Mouse (Mus musculus) MEL (cell line): ENCODE measurements around the gene Sept12. TPM values are rescaled to one million over a fixed set of nuclear protein-coding genes. Genes with fewer than 3 reads are reported as not detected.
A peak's percentile ranks its signal among the peaks of the same experiment; 100 is the strongest.

ENCODE experiments used
- DNase-seq: peaks from one replicate; pipeline ENCODE4 v3.0.0; 2011; ENCODE audit warnings: low read depth, low spot score
- H3K27ac ChIP-seq: 2 replicates; pipeline ENCODE4 v1.5.1; 2012; ENCODE audit warnings: low read depth, mild to moderate bottlenecking, control low read depth, low read length, moderate library complexity; ENCODE audit not compliant: control insufficient read depth
- H3K27me3 ChIP-seq, 2 experiments: fragments of 150-350 bp in 1 of 2; sonication (generic) in 1 of 2; 2 replicates each; pipeline ENCODE4 v1.6.1; 2012; ENCODE audit warnings: low read length in 2 of 2, mild to moderate bottlenecking in 2 of 2, improper control_type of control experiment in 1 of 2, moderate library complexity in 1 of 2; ENCODE audit not compliant: insufficient read depth in 2 of 2, control insufficient read depth in 1 of 2
- H3K36me3 ChIP-seq, 2 experiments: 2 replicates each; pipeline ENCODE4 v1.6.1; 2012 to 2014; ENCODE audit warnings: low read length in 2 of 2, improper control_type of control experiment in 1 of 2, inconsistent platforms in 1 of 2, mild to moderate bottlenecking in 1 of 2; ENCODE audit not compliant: insufficient read depth in 2 of 2, control insufficient read depth in 1 of 2
- H3K4me1 ChIP-seq, 2 experiments: fragments of 150-350 bp in 1 of 2; sonication (generic) in 1 of 2; 2 replicates each; pipeline ENCODE4 v1.6.1; 2012; ENCODE audit warnings: low read length in 2 of 2, improper control_type of control experiment in 1 of 2, mild to moderate bottlenecking in 1 of 2; ENCODE audit not compliant: insufficient read depth in 2 of 2, control insufficient read depth in 1 of 2
- H3K4me3 ChIP-seq, 2 experiments: fragments of 150-350 bp in 1 of 2; sonication (generic) in 1 of 2; 2 replicates each; pipeline ENCODE4 v1.5.1; 2012; ENCODE audit warnings: low read depth in 2 of 2, low read length in 2 of 2, mild to moderate bottlenecking in 2 of 2, moderate library complexity in 2 of 2, control low read depth in 1 of 2, improper control_type of control experiment in 1 of 2; ENCODE audit not compliant: control insufficient read depth in 1 of 2, insufficient read depth in 1 of 2
- H3K79me2 ChIP-seq: 2 replicates; pipeline ENCODE4 v1.6.1; 2012; ENCODE audit warnings: mild to moderate bottlenecking, low read length, moderate library complexity; ENCODE audit not compliant: control insufficient read depth, poor library complexity, insufficient read depth
- H3K9ac ChIP-seq: 2 replicates; pipeline ENCODE4 v1.6.1; 2012; ENCODE audit warnings: low read depth, mild to moderate bottlenecking, control low read depth, low read length, moderate library complexity; ENCODE audit not compliant: control insufficient read depth, poor library complexity, severe bottlenecking
- H3K9me3 ChIP-seq: fragments of 150-350 bp; sonication (generic); replicated peaks from 2 replicates; pipeline ENCODE4 v1.6.1; 2012; ENCODE audit warnings: mild to moderate bottlenecking, low read length, improper control_type of control experiment, moderate library complexity; ENCODE audit not compliant: insufficient read depth
- BHLHE40 ChIP-seq: IDR thresholded peaks from 2 replicates; pipeline ENCODE4 v1.6.1; 2012; ENCODE audit warnings: low read depth, mild to moderate bottlenecking, inconsistent platforms, low read length, improper control_type of control experiment, borderline replicate concordance
- CHD2 ChIP-seq: IDR thresholded peaks from 2 replicates; pipeline ENCODE4 v1.6.1; 2011; ENCODE audit warnings: low read length, improper control_type of control experiment
- CTCF ChIP-seq, 3 experiments: IDR thresholded peaks in 2 of 3; conservative IDR thresholded peaks in 1 of 3; 2 replicates each; pipeline ENCODE4 v1.5.1; 2011 to 2012; ENCODE audit warnings: low read length in 3 of 3, low read depth in 2 of 3, mild to moderate bottlenecking in 2 of 3, improper control_type of control experiment in 1 of 3, inconsistent platforms in 1 of 3, mixed read lengths in 1 of 3, moderate library complexity in 1 of 3; ENCODE audit not compliant: control insufficient read depth in 1 of 3, insufficient read depth in 1 of 3, poor library complexity in 1 of 3, severe bottlenecking in 1 of 3
- ELF1 ChIP-seq: IDR thresholded peaks from 2 replicates; pipeline ENCODE4 v1.6.1; 2014; ENCODE audit warnings: low read depth, mild to moderate bottlenecking, inconsistent platforms, low read length, improper control_type of control experiment, moderate library complexity
- EP300 ChIP-seq, 2 experiments: IDR thresholded peaks; 2 replicates each; pipeline ENCODE4 v1.6.1; 2011; ENCODE audit warnings: improper control_type of control experiment in 2 of 2, low read length in 2 of 2, low read depth in 1 of 2, mild to moderate bottlenecking in 1 of 2
- GABPA ChIP-seq: IDR thresholded peaks from 2 replicates; pipeline ENCODE4 v1.6.1; 2012; ENCODE audit warnings: low read depth, mild to moderate bottlenecking, inconsistent platforms, low read length, improper control_type of control experiment, moderate library complexity
- GATA1 ChIP-seq: IDR thresholded peaks from 2 replicates; pipeline ENCODE4 v1.6.1; 2011; ENCODE audit warnings: low read depth, low read length, improper control_type of control experiment
- JUND ChIP-seq: IDR thresholded peaks from 2 replicates; pipeline ENCODE4 v1.6.1; 2011; ENCODE audit warnings: low read depth, mild to moderate bottlenecking, improper control_type of control experiment, low read length
- KAT2A ChIP-seq: conservative IDR thresholded peaks from 2 replicates; pipeline ENCODE4 v1.6.1; 2012; ENCODE audit warnings: low read depth, low read length, improper control_type of control experiment, inconsistent platforms
- MAX ChIP-seq: IDR thresholded peaks from 2 replicates; pipeline ENCODE4 v1.6.1; 2011; ENCODE audit warnings: low read length, improper control_type of control experiment
- MAZ ChIP-seq: IDR thresholded peaks from 2 replicates; pipeline ENCODE4 v1.6.1; 2012; ENCODE audit warnings: low read depth, mild to moderate bottlenecking, inconsistent platforms, low read length, improper control_type of control experiment
- NELFE ChIP-seq: IDR thresholded peaks from 2 replicates; pipeline ENCODE4 v1.6.1; 2011; ENCODE audit warnings: low read depth, low read length, improper control_type of control experiment
- RAD21 ChIP-seq: IDR thresholded peaks from 2 replicates; pipeline ENCODE4 v1.6.1; 2011; ENCODE audit warnings: mild to moderate bottlenecking, low read depth, low read length, improper control_type of control experiment
- RCOR1 ChIP-seq: IDR thresholded peaks from 2 replicates; pipeline ENCODE4 v1.6.1; 2012; ENCODE audit warnings: low read depth, mild to moderate bottlenecking, inconsistent platforms, low read length, improper control_type of control experiment
- SMC3 ChIP-seq: IDR thresholded peaks from 2 replicates; pipeline ENCODE4 v1.6.1; 2011; ENCODE audit warnings: low read depth, low read length, improper control_type of control experiment
- TAL1 ChIP-seq: IDR thresholded peaks from 2 replicates; pipeline ENCODE4 v1.6.1; 2012; ENCODE audit warnings: mild to moderate bottlenecking, inconsistent platforms, low read length, moderate library complexity, mixed read lengths
- TBP ChIP-seq: IDR thresholded peaks from 2 replicates; pipeline ENCODE4 v1.8.0; 2011; ENCODE audit warnings: low read depth, low read length, improper control_type of control experiment
- TCF12 ChIP-seq: IDR thresholded peaks from 2 replicates; pipeline ENCODE4 v1.6.1; 2014; ENCODE audit warnings: low read depth, mild to moderate bottlenecking, inconsistent platforms, low read length, improper control_type of control experiment, moderate library complexity
- UBTF ChIP-seq: IDR thresholded peaks from 2 replicates; pipeline ENCODE4 v1.6.1; 2012; ENCODE audit warnings: low read depth, mild to moderate bottlenecking, inconsistent platforms, low read length, improper control_type of control experiment, moderate library complexity, borderline replicate concordance; ENCODE audit not compliant: insufficient read depth
- USF1 ChIP-seq: IDR thresholded peaks from 2 replicates; pipeline ENCODE4 v1.6.1; 2014; ENCODE audit warnings: low read depth, mild to moderate bottlenecking, inconsistent platforms, low read length, improper control_type of control experiment, moderate library complexity
- ZC3H11A ChIP-seq: IDR thresholded peaks from 2 replicates; pipeline ENCODE4 v1.6.1; 2012; ENCODE audit warnings: low read depth, mild to moderate bottlenecking, inconsistent platforms, low read length, improper control_type of control experiment
- ZNF384 ChIP-seq: IDR thresholded peaks from 2 replicates; pipeline ENCODE4 v1.6.1; 2012; ENCODE audit warnings: low read depth, mild to moderate bottlenecking, inconsistent platforms, low read length, improper control_type of control experiment
- polyA plus RNA-seq, 2 experiments: library from polyadenylated mRNA; stranded (reverse) in 1 of 2; unstranded in 1 of 2; fragments of >175 nt in 1 of 2; fragments of >200 nt in 1 of 2; gene quantifications; 2 replicates each; pipeline versions ENCODE4 v1.2.1 to v1.2.4; 2012; ENCODE audit warnings: low replicate concordance in 2 of 2, low read depth in 1 of 2; ENCODE audit not compliant: insufficient read length in 2 of 2, insufficient read depth in 1 of 2, missing spikeins in 1 of 2
- total RNA-seq: library from RNA; depleted of rRNA; stranded (reverse); fragments of 300-350 nt; gene quantifications from 2 replicates; pipeline ENCODE4 v1.2.3, GENCODE M21; 2012

Gene Sept12
- total and polyA plus RNA-seq, 3 experiments, result 0.07 TPM; not detected in 2

GRCm38 (mm10) chr16:4984717-4985116 lies 12.9 kb downstream of the Sept12 start:
- Histone ChIP-seq H3K9ac (no peak overlapping the region), H3K27me3 (peaks cover under 1 to 6% of the 10 kb centered on the region in 2 experiments), H3K9me3 (no peaks in the 10 kb centered on the region), H3K79me2 (no peaks in the 10 kb centered on the region), H3K4me1 (no peaks in the 10 kb centered on the region), H3K27ac (no peak overlapping the region), H3K36me3 (no peaks in the 10 kb centered on the region), H3K4me3 (no peak overlapping the region)
- TF ChIP-seq EP300 (IDR thresholded peaks at IDR 0.05; ENCODE audit: low read depth in 1 of 2, low read length in 2 of 2), result no peak
- TF ChIP-seq SMC3, result no peak
- no peak for TF ChIP-seq TCF12
- TF ChIP-seq MAX, result no peak
- no peak for TF ChIP-seq GABPA
- no peak for TF ChIP-seq USF1
- no peak for TF ChIP-seq NELFE
- no peak for TF ChIP-seq MAZ
- no peak for TF ChIP-seq CTCF (IDR thresholded peaks at IDR 0.05 in 2 of 3, conservative IDR thresholded peaks at IDR 0.05 in 1 of 3; ENCODE audit: control insufficient read depth in 1 of 3, insufficient read depth in 1 of 3, low read depth in 2 of 3, low read length in 3 of 3, poor library complexity in 1 of 3, severe bottlenecking in 1 of 3)
- no peak for TF ChIP-seq CHD2
- TF ChIP-seq TAL1, result no peak
- no peak for TF ChIP-seq BHLHE40
- no peak for TF ChIP-seq GATA1
- no peak for TF ChIP-seq RCOR1
- DNase-seq, result no peak

GRCm38 (mm10) chr16:4979755-4980380 lies 17.8 kb downstream of the Sept12 start:
- Histone ChIP-seq H3K27me3 (peaks cover 0 to 6% of the 10 kb centered on the region in 2 experiments; a peak in 2 of 4 replicates), H3K27ac (no peak overlapping the region)

More at GRCm38 (mm10) chr16:4979755-4980380, 17.8 kb downstream of the Sept12 start:
- Histone ChIP-seq H3K36me3 (no peaks in the 10 kb centered on the region), H3K79me2 (no peaks in the 10 kb centered on the region), H3K4me3 (no peak overlapping the region), H3K9me3 (no peaks in the 10 kb centered on the region), H3K9ac (no peak overlapping the region), H3K4me1 (no peaks in the 10 kb centered on the region)
- DNase-seq, result peak; percentile 64
- no peak for TF ChIP-seq TBP
- TF ChIP-seq ELF1, result no peak
- no peak for TF ChIP-seq KAT2A
- TF ChIP-seq RAD21, result peak; percentile 55
- peak; percentile 54; the same call in 1 of the 2 replicates for TF ChIP-seq ZC3H11A
- TF ChIP-seq SMC3, result peak; percentile 92
- TF ChIP-seq MAZ, result no peak
- no peak for TF ChIP-seq JUND
- TF ChIP-seq UBTF, result no peak
- peak; percentile 63 for TF ChIP-seq ZNF384
- no peak for TF ChIP-seq TCF12
- TF ChIP-seq TAL1, result no peak
- TF ChIP-seq CTCF (IDR thresholded peaks at IDR 0.05 in 2 of 3, conservative IDR thresholded peaks at IDR 0.05 in 1 of 3; ENCODE audit: control insufficient read depth in 1 of 3, insufficient read depth in 1 of 3, low read depth in 2 of 3, low read length in 3 of 3, poor library complexity in 1 of 3, severe bottlenecking in 1 of 3), result peak; percentile 58 to 79 (median 74)
